Mouse (Mus musculus) ES-E14 (cell line): ENCODE data around the gene Sos1. TPM values are rescaled to one million over a fixed set of nuclear protein-coding genes. Genes with fewer than 3 reads are reported as not detected.

Source experiments
- DNase-seq: peaks from one replicate; pipeline ENCODE4 v3.0.0-alpha.2; 2013; ENCODE audit warnings: low read depth, low spot score
- H3K27ac ChIP-seq: 2 replicates; pipeline ENCODE4 v1.5.1; 2012; ENCODE audit warnings: low read depth, mild to moderate bottlenecking, low read length, moderate library complexity, mixed read lengths; ENCODE audit not compliant: poor library complexity, insufficient read depth, severe bottlenecking
- H3K36me3 ChIP-seq: 2 replicates; pipeline ENCODE4 v1.6.1; 2012; ENCODE audit warnings: mild to moderate bottlenecking, low read length, moderate library complexity, mixed read lengths; ENCODE audit not compliant: control insufficient read depth, poor library complexity, insufficient read depth, severe bottlenecking
- H3K4me1 ChIP-seq, 2 experiments: fragments of 150-350 bp in 1 of 2; sonication (generic) in 1 of 2; 2 replicates each; pipeline ENCODE4 v1.6.1; 2012; ENCODE audit warnings: low read length in 2 of 2, mild to moderate bottlenecking in 1 of 2, mixed read lengths in 1 of 2; ENCODE audit not compliant: control insufficient read depth in 2 of 2, insufficient read depth in 2 of 2, poor library complexity in 1 of 2
- H3K4me3 ChIP-seq, 2 experiments: fragments of 150-350 bp in 1 of 2; sonication (generic) in 1 of 2; 2 replicates each; pipeline ENCODE4 v1.5.1; 2012; ENCODE audit warnings: low read length in 2 of 2, low read depth in 1 of 2, mild to moderate bottlenecking in 1 of 2, mixed read lengths in 1 of 2; ENCODE audit not compliant: insufficient read depth in 1 of 2, poor library complexity in 1 of 2, severe bottlenecking in 1 of 2
- H3K9ac ChIP-seq: 2 replicates; pipeline ENCODE4 v1.6.1; 2012; ENCODE audit warnings: low read depth, mild to moderate bottlenecking, low read length, mixed read lengths; ENCODE audit not compliant: poor library complexity, insufficient read depth, severe bottlenecking
- H3K9me3 ChIP-seq: fragments of 150-350 bp; sonication (generic); 2 replicates; pipeline ENCODE4 v1.6.1; 2012; ENCODE audit warnings: low read depth, mild to moderate bottlenecking, low read length; ENCODE audit not compliant: control insufficient read depth, insufficient read depth
- CHD2 ChIP-seq: IDR thresholded peaks from 2 replicates; pipeline ENCODE4 v1.6.1; 2014; ENCODE audit warnings: mild to moderate bottlenecking, low read depth, low read length, inconsistent platforms
- HCFC1 ChIP-seq: IDR thresholded peaks from 2 replicates; pipeline ENCODE4 v1.6.1; 2012; ENCODE audit warnings: low read length, inconsistent platforms, borderline replicate concordance; ENCODE audit not compliant: insufficient read depth
- MAFK ChIP-seq: IDR thresholded peaks from 2 replicates; pipeline ENCODE4 v1.6.1; 2014; ENCODE audit warnings: mild to moderate bottlenecking, low read depth, low read length, inconsistent platforms; ENCODE audit not compliant: insufficient read depth
- ZC3H11A ChIP-seq: IDR thresholded peaks from 2 replicates; pipeline ENCODE4 v1.6.1; 2012; ENCODE audit warnings: low read depth, mild to moderate bottlenecking, inconsistent platforms, low read length, borderline replicate concordance
- ZNF384 ChIP-seq: IDR thresholded peaks from 2 replicates; pipeline ENCODE4 v1.6.1; 2012; ENCODE audit warnings: low read depth, low read length, inconsistent platforms
- in situ Hi-C, 2 experiments: fragments of 600-800 bp; cut with MboI; formaldehyde crosslinking; loops; one replicate each; pipeline ENCODE4 v1.15.1; 2025; ENCODE audit warnings: low sequenced_read_pairs in 2 of 2, inconsistent platforms in 1 of 2; ENCODE audit not compliant: unreplicated experiment in 2 of 2
- total RNA-seq: library from RNA; depleted of rRNA; stranded (reverse); fragments of 300-350 nt; gene quantifications from 2 replicates; pipeline ENCODE4 v1.2.3, GENCODE M21; 2012

The Sos1 gene
- total RNA-seq, 1 experiment: 9.0 TPM

DNA sequence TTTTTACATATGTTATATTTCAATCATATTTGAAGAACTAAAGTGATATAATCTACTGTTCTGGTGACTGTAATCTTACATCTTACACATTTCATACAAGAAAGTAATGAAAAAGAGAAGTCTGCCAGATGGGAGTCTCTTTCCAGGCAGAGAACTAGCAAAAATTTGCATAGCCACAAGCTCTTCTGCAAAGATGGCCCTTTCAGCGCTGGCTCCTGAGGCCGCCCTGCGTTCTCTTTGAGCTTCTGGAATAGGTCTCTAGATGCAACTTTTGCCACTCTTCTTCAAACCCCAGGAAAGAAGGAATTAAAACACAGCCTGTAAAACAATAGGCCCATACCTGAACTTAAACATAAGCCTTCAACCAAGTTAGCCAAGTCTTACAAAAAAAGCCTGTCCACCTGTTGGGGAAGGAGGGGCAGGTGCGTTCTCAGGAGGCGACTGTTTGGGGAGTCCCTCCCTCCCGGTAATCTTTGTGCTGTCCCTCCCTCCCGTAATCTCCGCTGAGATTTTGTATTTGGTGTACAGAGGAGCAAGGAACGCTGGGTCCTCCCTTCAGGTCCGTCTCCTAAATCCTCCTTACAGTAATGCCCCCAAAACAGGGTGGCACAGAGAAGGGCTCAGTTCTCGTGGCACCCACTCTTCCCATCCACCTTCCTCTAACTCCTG lies 18.5 kb upstream of the Sos1 start:
- Histone ChIP-seq H3K4me3 (peak overlapping the region; percentile 25 to 49), H3K9me3 (no peaks in the 10 kb centered on the region), H3K36me3 (no peaks in the 10 kb centered on the region), H3K27ac (peak overlapping the region; percentile 94), H3K4me1 (peaks cover 22 to 23% of the 10 kb centered on the region in 2 experiments), H3K9ac (peak overlapping the region; percentile 67)
- no peak for DNase-seq
- in situ Hi-C loops: no loop called here
- no peak for TF ChIP-seq MAFK
- no peak for TF ChIP-seq ZNF384
- no peak for TF ChIP-seq ZC3H11A
- TF ChIP-seq CHD2: no peak
- TF ChIP-seq HCFC1: no peak

DNA sequence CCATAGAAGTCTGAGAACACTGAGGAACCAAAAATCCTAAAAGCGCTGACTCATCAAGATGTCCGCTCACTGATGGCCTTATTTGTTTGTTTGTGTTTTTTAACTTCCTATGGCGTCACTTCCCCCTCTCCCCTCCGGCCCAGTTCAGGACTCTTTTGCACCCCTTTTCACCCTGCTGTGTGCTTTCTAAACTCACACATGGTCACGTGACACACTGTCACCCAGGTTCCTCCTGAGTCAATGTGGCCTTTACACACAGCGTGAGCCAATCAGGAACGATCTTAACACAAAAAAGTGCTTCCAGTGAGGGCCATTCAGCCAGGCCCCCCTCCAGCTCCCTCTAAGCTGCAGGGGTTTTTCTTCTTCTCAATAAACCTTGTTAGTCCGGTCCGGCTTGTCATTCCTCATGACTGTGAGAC lies 16.9 kb upstream of the Sos1 start:
- no peaks in the 10 kb centered on the region for H3K36me3 ChIP-seq
- peaks cover 22 to 23% of the 10 kb centered on the region in 2 experiments for H3K4me1 ChIP-seq
- in situ Hi-C loops: no loop called here
- no peak; the same call in 1 of the 2 replicates for TF ChIP-seq ZNF384
- no peak for TF ChIP-seq ZC3H11A
- TF ChIP-seq MAFK: peak; percentile 100
- TF ChIP-seq CHD2: 0 out of 2 replicates have a peak, but pooled peaks have one; percentile 13
- peak; percentile 47; the same call in 1 of the 2 replicates for TF ChIP-seq HCFC1
- peak; percentile 73 for DNase-seq
- peak overlapping the region; percentile 34 to 38 for H3K4me3 ChIP-seq
- peak overlapping the region; percentile 73 for H3K9ac ChIP-seq
- H3K27ac ChIP-seq: peak overlapping the region; percentile 92
- H3K9me3 ChIP-seq: no peaks in the 10 kb centered on the region

DNA sequence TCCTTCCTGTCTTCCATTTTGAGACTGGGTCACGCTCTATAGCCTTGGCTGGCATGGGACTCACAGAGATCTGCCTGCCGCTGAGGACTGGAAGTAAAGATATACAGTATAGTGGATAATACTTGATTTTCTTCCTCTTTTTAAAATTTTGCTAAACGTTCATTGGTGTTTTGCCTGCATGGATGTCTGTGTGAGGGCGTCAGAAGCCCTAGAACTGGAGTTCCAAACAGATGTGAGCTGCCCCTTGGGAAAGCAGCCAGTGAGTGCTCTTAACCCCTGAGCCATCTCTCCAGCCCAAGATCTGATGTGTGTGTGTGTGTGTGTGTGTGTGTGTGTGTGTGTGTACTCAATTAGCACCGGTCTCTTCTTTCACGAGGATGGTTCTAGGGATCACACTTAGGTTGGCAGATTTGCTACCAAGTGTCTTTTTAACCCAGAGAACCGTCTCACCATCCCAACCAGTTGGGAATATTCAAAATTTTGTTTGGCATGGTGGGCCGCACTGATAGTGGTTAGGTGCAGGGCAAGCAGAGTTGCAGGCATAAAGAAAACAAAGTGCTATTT lies 16.4 kb upstream of the Sos1 start:
- Histone ChIP-seq H3K4me3 (peak overlapping the region; percentile 34 to 38), H3K4me1 (peaks cover 21 to 22% of the 10 kb centered on the region in 2 experiments), H3K27ac (peak overlapping the region; percentile 92), H3K9ac (peak overlapping the region; percentile 73), H3K36me3 (no peaks in the 10 kb centered on the region), H3K9me3 (no peaks in the 10 kb centered on the region)
- DNase-seq: no peak
- TF ChIP-seq ZNF384 (no peak), ZC3H11A (no peak), CHD2 (no peak), MAFK (no peak), HCFC1 (no peak; the same call in 1 of the 2 replicates)
- in situ Hi-C loops: no loop called here

- Histone ChIP-seq H3K9me3 (no peaks in the 10 kb centered on the region), H3K36me3 (no peaks in the 10 kb centered on the region), H3K27ac (peak overlapping the region; percentile 92), H3K4me1 (peaks cover 17 to 20% of the 10 kb centered on the region in 2 experiments), H3K4me3 (no peak overlapping the region), H3K9ac (no peak overlapping the region)
- in situ Hi-C loops: no loop called here
- DNase-seq: no peak
- TF ChIP-seq MAFK: no peak
- no peak for TF ChIP-seq CHD2
- no peak for TF ChIP-seq ZNF384
- no peak for TF ChIP-seq HCFC1
- TF ChIP-seq ZC3H11A: no peak
Measured at GRCm38 (mm10) chr17:80496185-80496584, 15.9 kb upstream of the Sos1 start.
